ENCODE assay signal across 18 mouse cellular contexts in genomic region chr5:111410665-111411064, GRCm38 (mm10). TPM values are rescaled to one million over a fixed set of nuclear protein-coding genes. Genes with fewer than 3 reads are reported as not detected.
"Had no signal": no experiment of that assay in that cellular context is flagged by ENCODE, and none has a peak within 500 bp of the region (broad histone marks: within the 10 kb centered on the region; RNA-seq: fewer than 3 reads in every experiment).

No protein-coding gene starts in this region.

- H3K27me3 ChIP-seq: midbrain, embryonic 15.5 days had no signal

- H3K4me3 ChIP-seq: lung, embryonic 15.5 days; megakaryocyte, embryonic 14.5 days; midbrain, embryonic 13.5 days; midbrain, embryonic 15.5 days; neural tube, embryonic 12.5 days; stomach, embryonic 15.5 days had no signal

- H3K36me3 ChIP-seq: lung, embryonic 15.5 days; midbrain, embryonic 13.5 days; midbrain, embryonic 15.5 days; neural tube, embryonic 12.5 days; stomach, embryonic 15.5 days had no signal

- H3K4me2 ChIP-seq: lung, embryonic 15.5 days; midbrain, embryonic 11.5 days; midbrain, embryonic 13.5 days; midbrain, embryonic 15.5 days; neural tube, embryonic 12.5 days; stomach, embryonic 15.5 days had no signal

- H3K9ac ChIP-seq: liver, postnatal 0 days; lung, embryonic 15.5 days; midbrain, embryonic 13.5 days; midbrain, embryonic 15.5 days; neural tube, embryonic 12.5 days; stomach, embryonic 15.5 days had no signal

- DNase-seq: liver, postnatal 0 days; lung, adult 2 months; right cerebral cortex, postnatal 14 days; thymus, adult 2 months; thymus, postnatal 25 days; thymus, postnatal 4 days had no signal

- H3K27ac ChIP-seq: lung, embryonic 15.5 days; macrophage; midbrain, embryonic 13.5 days; midbrain, embryonic 15.5 days; neural tube, embryonic 12.5 days; stomach, embryonic 15.5 days; stomach, postnatal 0 days had no signal

- ATAC-seq: liver, postnatal 0 days; lung, postnatal 0 days; midbrain, embryonic 13.5 days; midbrain, embryonic 15.5 days had no signal

- H3K9me3 ChIP-seq: lung, embryonic 15.5 days; megakaryocyte, embryonic 14.5 days; midbrain, embryonic 13.5 days; midbrain, embryonic 15.5 days; neural tube, embryonic 12.5 days; stomach, embryonic 15.5 days had no signal

RNA-seq across cellular contexts. Expression of gene Mn1, which starts 6.5 kb away (rescaled TPM):
- total RNA-seq: monocyte, adult 5-6 weeks; neutrophil, adult 5-6 weeks had no signal
- polyA plus RNA-seq: macrophage had no signal
